Mouse (Mus musculus) T-helper 1 cell (primary cell): Measurements from ENCODE around the gene Slc35a3.
"Not testable (repeated sequence)": the region's sequence is repeated elsewhere in the genome, so short reads cannot be mapped to it uniquely, and the experiment has no call there.

ENCODE experiments used
- in situ Hi-C: fragments of 300-600 bp; cut with MboI, MseI; formaldehyde crosslinking; loops from one replicate; pipeline ENCODE4 v1.15.1; 2025; ENCODE audit warnings: high pct_unique_total_duplicates

Gene Slc35a3

GRCm38 (mm10) chr3:116701601-116702000 is 11.0 kb downstream of the Slc35a3 start:
- in situ Hi-C loops, result no loop called here

- in situ Hi-C loops, result no loop called here
Measured at GRCm38 (mm10) chr3:116698786-116699185, 13.8 kb downstream of the Slc35a3 start.

GRCm38 (mm10) chr3:116695666-116695985 is 17.0 kb downstream of the Slc35a3 start:
- in situ Hi-C loops, result no loop called here

GRCm38 (mm10) chr3:116694955-116695665 is 17.5 kb downstream of the Slc35a3 start:
- in situ Hi-C loops, result no loop called here

- in situ Hi-C loops, result no loop called here
Measured at GRCm38 (mm10) chr3:116694312-116694711, 18.3 kb downstream of the Slc35a3 start.

- in situ Hi-C loops, result no loop called here
Measured at GRCm38 (mm10) chr3:116681160-116681559, 31.5 kb downstream of the Slc35a3 start, which contains the start of gene Gm43191. TSS of gene Gm43191 (minus strand) at chr3:116681260.

- in situ Hi-C loops, result loop anchor here (5.0 kb wide), 1 partner anchor 48 kb away; the partner anchor contains the start of gene Slc35a3
Measured at GRCm38 (mm10) chr3:116664281-116664680, 48.4 kb downstream of the Slc35a3 start.

- in situ Hi-C loops, result loop anchor here (5.0 kb wide), 1 partner anchor 50 kb away; the partner anchor contains the start of gene Slc35a3
Measured at GRCm38 (mm10) chr3:116662463-116662863, 50.2 kb downstream of the Slc35a3 start, which contains the start of gene Mfsd14a. TSS of gene Mfsd14a (minus strand) at chr3:116662677.

- in situ Hi-C loops, result loop anchor here (5.0 kb wide), 1 partner anchor 50 kb away; the partner anchor contains the start of gene Slc35a3
Measured at GRCm38 (mm10) chr3:116661870-116662414, 50.7 kb downstream of the Slc35a3 start.

- in situ Hi-C loops, result loop anchor here (5.0 kb wide), 1 partner anchor 51 kb away; the partner anchor contains the start of gene Slc35a3
Measured at GRCm38 (mm10) chr3:116661288-116661869, 51.3 kb downstream of the Slc35a3 start.

GRCm38 (mm10) chr3:116659856-116660430 is 52.7 kb downstream of the Slc35a3 start:
- in situ Hi-C loops, result loop anchor here (5.0 kb wide), 1 partner anchor 52 kb away; the partner anchor contains the start of gene Slc35a3

GRCm38 (mm10) chr3:116658928-116659565 is 53.6 kb downstream of the Slc35a3 start:
- in situ Hi-C loops, result no loop called here

- in situ Hi-C loops, result no loop called here
Measured at GRCm38 (mm10) chr3:116656184-116656965, 56.3 kb downstream of the Slc35a3 start.

- in situ Hi-C loops, result not testable (repeated sequence)
Measured at GRCm38 (mm10) chr3:116654051-116654450, 58.6 kb downstream of the Slc35a3 start.

- in situ Hi-C loops, result no loop called here
Measured at GRCm38 (mm10) chr3:116653278-116653945, 59.2 kb downstream of the Slc35a3 start.

GRCm38 (mm10) chr3:116652033-116652446 is 60.6 kb downstream of the Slc35a3 start:
- in situ Hi-C loops, result no loop called here

- in situ Hi-C loops, result no loop called here
Measured at GRCm38 (mm10) chr3:116650698-116651097, 61.9 kb downstream of the Slc35a3 start.

- in situ Hi-C loops, result no loop called here
Measured at GRCm38 (mm10) chr3:116648805-116649204, 63.8 kb downstream of the Slc35a3 start.

- in situ Hi-C loops, result no loop called here
Measured at GRCm38 (mm10) chr3:116646387-116646786, 66.2 kb downstream of the Slc35a3 start.

- in situ Hi-C loops, result no loop called here
Measured at GRCm38 (mm10) chr3:116642373-116642772, 70.3 kb downstream of the Slc35a3 start.
